Mouse (Mus musculus): ENCODE results near the gene Sh3kbp1.

Sh3kbp1 gene

GRCm38 (mm10) chrX:159751834-159752233 lies 124.8 kb downstream of the Sh3kbp1 start:
- no peak for DNase-seq

GRCm38 (mm10) chrX:159756261-159756660 lies 129.2 kb downstream of the Sh3kbp1 start:
- DNase-seq, result no peak

- no peak for DNase-seq
These were observed 130.1 kb downstream of the Sh3kbp1 start for GRCm38 (mm10) chrX:159756901-159757821.

GRCm38 (mm10) chrX:159757854-159758540 lies 130.9 kb downstream of the Sh3kbp1 start:
- DNase-seq, result no peak

- no peak for DNase-seq
These were observed 136.7 kb downstream of the Sh3kbp1 start for GRCm38 (mm10) chrX:159763801-159764200.

- no peak for DNase-seq
These were observed 138.8 kb downstream of the Sh3kbp1 start for GRCm38 (mm10) chrX:159765850-159766249.

GRCm38 (mm10) chrX:159769005-159769404 lies 141.9 kb downstream of the Sh3kbp1 start:
- DNase-seq, result no peak

- no peak for DNase-seq
These were observed 142.7 kb downstream of the Sh3kbp1 start for GRCm38 (mm10) chrX:159769773-159770172.

GRCm38 (mm10) chrX:159772137-159772536 lies 145.1 kb downstream of the Sh3kbp1 start:
- no peak for DNase-seq

- DNase-seq, result no peak
These were observed 148.0 kb downstream of the Sh3kbp1 start for GRCm38 (mm10) chrX:159775042-159775441.

GRCm38 (mm10) chrX:159778787-159779186 lies 151.7 kb downstream of the Sh3kbp1 start:
- DNase-seq, result no peak

GRCm38 (mm10) chrX:159790516-159790915 lies 163.4 kb downstream of the Sh3kbp1 start:
- no peak for DNase-seq

- no peak for DNase-seq
These were observed 168.5 kb downstream of the Sh3kbp1 start for GRCm38 (mm10) chrX:159795603-159796002.

- no peak for DNase-seq
These were observed 177.3 kb downstream of the Sh3kbp1 start for GRCm38 (mm10) chrX:159804371-159804770.

GRCm38 (mm10) chrX:159809510-159809909 lies 182.4 kb downstream of the Sh3kbp1 start:
- no peak for DNase-seq

- DNase-seq, result no peak
These were observed 183.4 kb downstream of the Sh3kbp1 start for GRCm38 (mm10) chrX:159810469-159810868.

GRCm38 (mm10) chrX:159817508-159817907 lies 190.4 kb downstream of the Sh3kbp1 start:
- DNase-seq, result no peak

- DNase-seq, result no peak
These were observed 201.1 kb downstream of the Sh3kbp1 start for GRCm38 (mm10) chrX:159828135-159828534.

GRCm38 (mm10) chrX:159829192-159829852 lies 202.2 kb downstream of the Sh3kbp1 start:
- no peak for DNase-seq

GRCm38 (mm10) chrX:159831176-159831575 lies 204.1 kb downstream of the Sh3kbp1 start:
- DNase-seq, result no peak

- no peak for DNase-seq
These were observed 208.2 kb downstream of the Sh3kbp1 start for GRCm38 (mm10) chrX:159835239-159835638.

- peak; percentile 53 to 54 for DNase-seq
These were observed 210.3 kb downstream of the Sh3kbp1 start for GRCm38 (mm10) chrX:159837379-159837778.

GRCm38 (mm10) chrX:159839786-159840185 lies 212.7 kb downstream of the Sh3kbp1 start:
- no peak for DNase-seq
